8 mouse cellular contexts compared by ENCODE assay signal in genomic region chr4:117189856-117190543, GRCm38 (mm10). TPM values are rescaled to one million over a fixed set of nuclear protein-coding genes. Genes with fewer than 3 reads are reported as not detected.
A peak's percentile ranks its signal among the peaks of the same experiment; 100 is the strongest.
DNase-seq lines count a peak whose midpoint lies in the region; ATAC-seq lines count a peak whose summit lies in the region.

No protein-coding gene starts in this region.

- H3K27me3 ChIP-seq in forebrain, embryonic 10.5 days (ENCODE audit: poor library complexity, severe bottlenecking): no peaks in the 10 kb centered on the region
- no peaks in the 10 kb centered on the region for H3K27me3 ChIP-seq in hindbrain, embryonic 14.5 days (ENCODE audit: control insufficient read depth, insufficient read depth, low read length)
- no peaks in the 10 kb centered on the region for H3K27me3 ChIP-seq in limb, embryonic 10.5 days (ENCODE audit: low read depth, poor library complexity, severe bottlenecking)
- no peaks in the 10 kb centered on the region for H3K27me3 ChIP-seq in midbrain, embryonic 11.5 days (ENCODE audit: control insufficient read depth, insufficient read depth, low read length)
- no peaks in the 10 kb centered on the region for H3K27me3 ChIP-seq in stomach, embryonic 15.5 days (replicated peaks)

- DNase-seq in cerebellum, postnatal 14 days: peak; percentile 26 to 30
- no peak for DNase-seq in cerebellum, postnatal 4 days (ENCODE audit: low spot score in 2 of 2)
- peak; percentile 81 for DNase-seq in forebrain, embryonic 10.5 days (ENCODE audit: extremely low spot score, low spot score)
- peak; percentile 77 for DNase-seq in hindbrain, embryonic 14.5 days (ENCODE audit: low spot score)
- peak; percentile 68 for DNase-seq in limb, embryonic 10.5 days (ENCODE audit: low spot score)
- DNase-seq in midbrain, embryonic 11.5 days (ENCODE audit: low spot score, missing footprints): peak; percentile 97

- peak overlapping the region; percentile 57 for H3K9ac ChIP-seq in hindbrain, embryonic 14.5 days
- H3K9ac ChIP-seq in midbrain, embryonic 11.5 days (ENCODE audit: low read length): peak overlapping the region; percentile 54
- peak overlapping the region; percentile 29; the same call in 1 of the 2 replicates for H3K9ac ChIP-seq in stomach, embryonic 15.5 days

- WGBS in forebrain, embryonic 10.5 days: under 1% methylated on average over 9 of the region's 9 CpGs
- 1% methylated on average over 9 of the region's 9 CpGs for WGBS in hindbrain, embryonic 14.5 days
- WGBS in limb, embryonic 10.5 days: under 1% methylated on average over 9 of the region's 9 CpGs
- under 1% methylated on average over 9 of the region's 9 CpGs for WGBS in midbrain, embryonic 11.5 days
- 1% methylated on average over 9 of the region's 9 CpGs for WGBS in stomach, embryonic 15.5 days

- H3K27ac ChIP-seq in forebrain, embryonic 10.5 days: peak overlapping the region; percentile 93
- H3K27ac ChIP-seq in hindbrain, embryonic 14.5 days: peak overlapping the region; percentile 81
- H3K27ac ChIP-seq in limb, embryonic 10.5 days: peak overlapping the region; percentile 95
- H3K27ac ChIP-seq in midbrain, embryonic 11.5 days (ENCODE audit: low read depth, low read length): peak overlapping the region; percentile 50
- H3K27ac ChIP-seq in stomach, embryonic 15.5 days: peak overlapping the region; percentile 87

- ATAC-seq in activated CD4-positive, CD25-positive, alpha-beta regulatory T cell, adult 4 months: peak; percentile 76
- ATAC-seq in hindbrain, embryonic 14.5 days (ENCODE audit: low FRiP score): peak; percentile 89
- ATAC-seq in midbrain, embryonic 11.5 days (ENCODE audit: low FRiP score): peak; percentile 89
- ATAC-seq in stomach, embryonic 15.5 days (ENCODE audit: insufficient read depth, low FRiP score, low read depth): peak; percentile 88

- H3K4me3 ChIP-seq in forebrain, embryonic 10.5 days: peak overlapping the region; percentile 46
- H3K4me3 ChIP-seq in hindbrain, embryonic 14.5 days (replicated peaks; ENCODE audit: low read length): peak overlapping the region; percentile 11; the same call in 1 of the 2 replicates
- H3K4me3 ChIP-seq in limb, embryonic 10.5 days: peak overlapping the region; percentile 48
- H3K4me3 ChIP-seq in midbrain, embryonic 11.5 days (ENCODE audit: low read depth, low read length): no peak overlapping the region
- H3K4me3 ChIP-seq in stomach, embryonic 15.5 days (replicated peaks): peak overlapping the region; percentile 40

- peak overlapping the region; percentile 38 for H3K4me2 ChIP-seq in hindbrain, embryonic 14.5 days (replicated peaks)
- H3K4me2 ChIP-seq in midbrain, embryonic 11.5 days: peak overlapping the region; percentile 34; the same call in 1 of the 2 replicates
- H3K4me2 ChIP-seq in stomach, embryonic 15.5 days: peak overlapping the region; percentile 56

- peaks cover 5% of the 10 kb centered on the region; the same call in 1 of the 2 replicates for H3K9me3 ChIP-seq in forebrain, embryonic 10.5 days
- no peaks in the 10 kb centered on the region for H3K9me3 ChIP-seq in hindbrain, embryonic 14.5 days (ENCODE audit: control insufficient read depth, low read length)
- no peaks in the 10 kb centered on the region for H3K9me3 ChIP-seq in limb, embryonic 10.5 days (replicated peaks)
- no peaks in the 10 kb centered on the region for H3K9me3 ChIP-seq in midbrain, embryonic 11.5 days (ENCODE audit: control insufficient read depth, low read length)
- no peaks in the 10 kb centered on the region for H3K9me3 ChIP-seq in stomach, embryonic 15.5 days

- peaks cover 12% of the 10 kb centered on the region for H3K4me1 ChIP-seq in forebrain, embryonic 10.5 days
- H3K4me1 ChIP-seq in hindbrain, embryonic 14.5 days (replicated peaks; ENCODE audit: control insufficient read depth, insufficient read depth, low read length): 0 out of 2 replicates have a peak, but pooled peaks cover 4% of the 10 kb centered on the region
- peaks cover 4% of the 10 kb centered on the region; the same call in 1 of the 2 replicates for H3K4me1 ChIP-seq in limb, embryonic 10.5 days
- H3K4me1 ChIP-seq in midbrain, embryonic 11.5 days (ENCODE audit: control insufficient read depth, insufficient read depth, low read length): no peaks in the 10 kb centered on the region
- no peaks in the 10 kb centered on the region; the same call in 1 of the 2 replicates for H3K4me1 ChIP-seq in stomach, embryonic 15.5 days

- no peaks in the 10 kb centered on the region for H3K36me3 ChIP-seq in forebrain, embryonic 10.5 days (replicated peaks)
- no peaks in the 10 kb centered on the region for H3K36me3 ChIP-seq in hindbrain, embryonic 14.5 days (replicated peaks; ENCODE audit: control insufficient read depth, insufficient read depth)
- no peaks in the 10 kb centered on the region for H3K36me3 ChIP-seq in limb, embryonic 10.5 days
- H3K36me3 ChIP-seq in midbrain, embryonic 11.5 days (ENCODE audit: control insufficient read depth, insufficient read depth, low read length): no peaks in the 10 kb centered on the region
- no peaks in the 10 kb centered on the region for H3K36me3 ChIP-seq in stomach, embryonic 15.5 days

RNA-seq across cellular contexts. Expression of gene Kif2c, which starts 7.6 kb away (rescaled TPM):
- polyA plus RNA-seq in activated CD4-positive, CD25-positive, alpha-beta regulatory T cell, adult 4 months (2017; shearing (Covaris generic)): 10 to 100 TPM; 10.4 to 15.4 TPM
- polyA plus RNA-seq in forebrain, embryonic 10.5 days (2016; fragmentation: Nextera tagmentation; extraction: Ambion mirVana): 117 and 119 TPM in 2 replicates
- polyA plus RNA-seq in hindbrain, embryonic 14.5 days (2014; fragmentation: Nextera tagmentation; extraction: Ambion mirVana): 8.6 and 10.3 TPM in 2 replicates
- 116 and 124 TPM in 2 replicates for polyA plus RNA-seq in limb, embryonic 10.5 days (2016; fragmentation: Nextera tagmentation; extraction: Ambion mirVana)
- 103 and 104 TPM in 2 replicates for polyA plus RNA-seq in midbrain, embryonic 11.5 days (2014; fragmentation: Nextera tagmentation; extraction: Ambion mirVana)
- polyA plus RNA-seq in stomach, embryonic 15.5 days (2015; fragmentation: Nextera tagmentation; extraction: Ambion mirVana): 40.4 and 47.7 TPM in 2 replicates

RNA-seq across cellular contexts. Expression of gene Rps8, which starts 34.0 kb away (rescaled TPM):
- polyA plus RNA-seq in activated CD4-positive, CD25-positive, alpha-beta regulatory T cell, adult 4 months (2017; shearing (Covaris generic)): 100 to 1,000 TPM; 869 to 969 TPM
- polyA plus RNA-seq in forebrain, embryonic 10.5 days (2016; fragmentation: Nextera tagmentation; extraction: Ambion mirVana): 878 and 901 TPM in 2 replicates
- polyA plus RNA-seq in hindbrain, embryonic 14.5 days (2014; fragmentation: Nextera tagmentation; extraction: Ambion mirVana): 549 and 672 TPM in 2 replicates
- 842 and 1,039 TPM in 2 replicates for polyA plus RNA-seq in limb, embryonic 10.5 days (2016; fragmentation: Nextera tagmentation; extraction: Ambion mirVana)
- polyA plus RNA-seq in midbrain, embryonic 11.5 days (2014; fragmentation: Nextera tagmentation; extraction: Ambion mirVana): 780 and 794 TPM in 2 replicates
- polyA plus RNA-seq in stomach, embryonic 15.5 days (2015; fragmentation: Nextera tagmentation; extraction: Ambion mirVana): 968 and 983 TPM in 2 replicates

RNA-seq across cellular contexts. Expression of gene Plk3, which starts 56.2 kb away (rescaled TPM):
- 10 to 100 TPM; 10.6 to 14.6 TPM for polyA plus RNA-seq in activated CD4-positive, CD25-positive, alpha-beta regulatory T cell, adult 4 months (2017; shearing (Covaris generic))
- 12.8 and 14.0 TPM in 2 replicates for polyA plus RNA-seq in forebrain, embryonic 10.5 days (2016; fragmentation: Nextera tagmentation; extraction: Ambion mirVana)
- polyA plus RNA-seq in hindbrain, embryonic 14.5 days (2014; fragmentation: Nextera tagmentation; extraction: Ambion mirVana): 17.4 and 21.7 TPM in 2 replicates
- polyA plus RNA-seq in limb, embryonic 10.5 days (2016; fragmentation: Nextera tagmentation; extraction: Ambion mirVana): 2.5 and 3.5 TPM in 2 replicates
- 28.0 and 32.8 TPM in 2 replicates for polyA plus RNA-seq in midbrain, embryonic 11.5 days (2014; fragmentation: Nextera tagmentation; extraction: Ambion mirVana)
- polyA plus RNA-seq in stomach, embryonic 15.5 days (2015; fragmentation: Nextera tagmentation; extraction: Ambion mirVana): 3.8 and 4.7 TPM in 2 replicates

Comparison
In these comparisons a context has a peak if more than half of its experiments do, and no peak if none do; other contexts are left out.
1. DNase-seq: peak in cerebellum, postnatal 14 days (2 of 2), forebrain, embryonic 10.5 days (single experiment), hindbrain, embryonic 14.5 days (single experiment), limb, embryonic 10.5 days (single experiment) and midbrain, embryonic 11.5 days (single experiment); none in cerebellum, postnatal 4 days (0 of 2).
2. Peak in every context shown above with its lines, with median percentiles within 50 percentile points of each other: ATAC-seq, H3K27ac ChIP-seq, H3K4me2 ChIP-seq and H3K9ac ChIP-seq.